Mouse (Mus musculus) lung, adult 2 months (tissue): Measurements from ENCODE around the gene Zc3h6. TPM values are rescaled to one million over a fixed set of nuclear protein-coding genes. Genes with fewer than 3 reads are reported as not detected.
A peak's percentile ranks its signal among the peaks of the same experiment; 100 is the strongest.

Experiments used
- DNase-seq: peaks from one replicate; pipeline ENCODE4 v3.0.0; 2022
- H3K4me1 ChIP-seq: fragments of 200-500 bp; 2 replicates; pipeline ENCODE4 v1.6.1; 2011; ENCODE audit warnings: low read length; ENCODE audit not compliant: control insufficient read depth, insufficient read depth
- H3K4me3 ChIP-seq: fragments of 200-500 bp; replicated peaks from 2 replicates; pipeline ENCODE3; 2011; ENCODE audit warnings: low read depth, mild to moderate bottlenecking, control low read depth, low read length; ENCODE audit errors: extremely low read depth
- CTCF ChIP-seq: fragments of 200-500 bp; IDR thresholded peaks from 2 replicates; pipeline ENCODE4 v1.5.1; 2011; ENCODE audit warnings: mild to moderate bottlenecking, low read length, control low read depth; ENCODE audit not compliant: insufficient read depth
- POLR2A ChIP-seq: fragments of 200-500 bp; IDR thresholded peaks from 2 replicates; pipeline ENCODE4 v1.6.1; 2011; ENCODE audit warnings: low read depth, mild to moderate bottlenecking, control low read depth, low read length, borderline replicate concordance; ENCODE audit errors: extremely low read depth
- WGBS: fragments of 180-500 bp; shearing (Covaris S2); methylation state at CpG from one replicate; pipeline ENCODE4 v1.1.7; 2018; 5-methylcytosine and 5-hydroxymethylcytosine counted together
- polyA plus RNA-seq: library from polyadenylated mRNA; depleted of rRNA; stranded (reverse); fragments of >200 nt; gene quantifications from 2 replicates; pipeline ENCODE4 v1.2.3, GENCODE M21; 2012; rRNA removed

Zc3h6 gene
- polyA plus RNA-seq, 1 experiment, result 1.3 TPM

GRCm38 (mm10) chr2:129055741-129056140 lies 88.5 kb downstream of the Zc3h6 start:
- DNase-seq, result no peak
- WGBS, result 83% methylated on average over 6 of the region's 6 CpGs
- Histone ChIP-seq H3K4me3 (no peak overlapping the region), H3K4me1 (no peaks in the 10 kb centered on the region)
- TF ChIP-seq CTCF, result no peak
- no peak for TF ChIP-seq POLR2A

- Histone ChIP-seq H3K4me3 (no peak overlapping the region), H3K4me1 (no peaks in the 10 kb centered on the region)
- DNase-seq, result peak; percentile 32
- TF ChIP-seq POLR2A, result no peak
- TF ChIP-seq CTCF, result peak; percentile 60
- WGBS, result 57% methylated on average over 9 of the region's 9 CpGs
These were observed 89.4 kb downstream of the Zc3h6 start for GRCm38 (mm10) chr2:129056597-129056996.

GRCm38 (mm10) chr2:129057256-129057655 lies 90.1 kb downstream of the Zc3h6 start:
- no peak for TF ChIP-seq POLR2A
- TF ChIP-seq CTCF, result no peak
- no peak for DNase-seq
- 95% methylated on average over 8 of the region's 8 CpGs for WGBS
- H3K4me3 ChIP-seq, result no peak overlapping the region
- no peaks in the 10 kb centered on the region for H3K4me1 ChIP-seq

- no peak overlapping the region for H3K4me3 ChIP-seq
- TF ChIP-seq POLR2A (no peak), CTCF (no peak)
- WGBS, result 87% methylated on average over 6 of the region's 6 CpGs
- no peak for DNase-seq
- no peaks in the 10 kb centered on the region for H3K4me1 ChIP-seq
These were observed 90.7 kb downstream of the Zc3h6 start for GRCm38 (mm10) chr2:129057920-129058361.

- TF ChIP-seq CTCF (no peak), POLR2A (no peak)
- H3K4me1 ChIP-seq, result peaks cover 3% of the 10 kb centered on the region
- WGBS, result 75% methylated on average over 10 of the region's 10 CpGs
- H3K4me3 ChIP-seq, result no peak overlapping the region
- DNase-seq, result no peak
These were observed 94.4 kb downstream of the Zc3h6 start for GRCm38 (mm10) chr2:129061456-129062059.

- TF ChIP-seq CTCF (no peak), POLR2A (peak; percentile 71)
- H3K4me1 ChIP-seq, result peaks cover 8% of the 10 kb centered on the region
- 2% methylated on average over 51 of the region's 62 CpGs for WGBS
- peak; percentile 79 for DNase-seq
- peak within 1 kb of the TSS; percentile 95 for H3K4me3 ChIP-seq
These were observed 98.5 kb downstream of the Zc3h6 start, which contains the start of gene Ttl for GRCm38 (mm10) chr2:129065437-129066282. Ttl (plus strand) TSS chr2:129065942.

GRCm38 (mm10) chr2:129066326-129066725 lies 99.1 kb downstream of the Zc3h6 start:
- under 1% methylated on average over 20 of the region's 20 CpGs for whole genome bisulfite sequencing
- peak; percentile 49 for DNase-seq

More at GRCm38 (mm10) chr2:129066326-129066725, 99.1 kb downstream of the Zc3h6 start:
- peak overlapping the region; percentile 91 for H3K4me3 ChIP-seq
- TF ChIP-seq POLR2A, result no peak
- TF ChIP-seq CTCF, result no peak
- H3K4me1 ChIP-seq, result peaks cover 8% of the 10 kb centered on the region

Other genes with a start within 250 kb of the Zc3h6 start
- 11.1 and 18.5 TPM in 2 replicates for gene Tmem87b, start 149.3 kb upstream of the Zc3h6 start, polyA plus RNA-seq
- gene Fbln7, start 104.4 kb upstream of the Zc3h6 start, polyA plus RNA-seq, result 0.38 and 1.1 TPM in 2 replicates
- 0.58 and 1.6 TPM in 2 replicates for gene Zc3h8, start 23.3 kb upstream of the Zc3h6 start, polyA plus RNA-seq
- 4.2 and 4.6 TPM in 2 replicates for gene Gm10762, start 323 bp downstream of the Zc3h6 start, polyA plus RNA-seq
- 0.07 and 0.09 TPM in 2 replicates for gene Vinac1, start 80.8 kb downstream of the Zc3h6 start, polyA plus RNA-seq
- 9.3 and 11.0 TPM in 2 replicates for gene Ttl, start 98.5 kb downstream of the Zc3h6 start, polyA plus RNA-seq
- gene Polr1b, start 133.6 kb downstream of the Zc3h6 start, polyA plus RNA-seq, result 12.3 and 14.9 TPM in 2 replicates
- 22.5 and 24.7 TPM in 2 replicates for gene Chchd5, start 162.3 kb downstream of the Zc3h6 start, polyA plus RNA-seq
- 17.1 and 23.3 TPM in 2 replicates for gene Slc20a1, start 231.4 kb downstream of the Zc3h6 start, polyA plus RNA-seq